Mouse (Mus musculus) spleen, postnatal 14 days (tissue): ENCODE results near the gene Adgrg1.

Experiments used
- DNase-seq, 2 experiments: peaks; one replicate each; pipeline ENCODE4 v3.0.0; 2021 to 2022; ENCODE audit warnings: low spot score in 2 of 2

The Adgrg1 gene

DNA sequence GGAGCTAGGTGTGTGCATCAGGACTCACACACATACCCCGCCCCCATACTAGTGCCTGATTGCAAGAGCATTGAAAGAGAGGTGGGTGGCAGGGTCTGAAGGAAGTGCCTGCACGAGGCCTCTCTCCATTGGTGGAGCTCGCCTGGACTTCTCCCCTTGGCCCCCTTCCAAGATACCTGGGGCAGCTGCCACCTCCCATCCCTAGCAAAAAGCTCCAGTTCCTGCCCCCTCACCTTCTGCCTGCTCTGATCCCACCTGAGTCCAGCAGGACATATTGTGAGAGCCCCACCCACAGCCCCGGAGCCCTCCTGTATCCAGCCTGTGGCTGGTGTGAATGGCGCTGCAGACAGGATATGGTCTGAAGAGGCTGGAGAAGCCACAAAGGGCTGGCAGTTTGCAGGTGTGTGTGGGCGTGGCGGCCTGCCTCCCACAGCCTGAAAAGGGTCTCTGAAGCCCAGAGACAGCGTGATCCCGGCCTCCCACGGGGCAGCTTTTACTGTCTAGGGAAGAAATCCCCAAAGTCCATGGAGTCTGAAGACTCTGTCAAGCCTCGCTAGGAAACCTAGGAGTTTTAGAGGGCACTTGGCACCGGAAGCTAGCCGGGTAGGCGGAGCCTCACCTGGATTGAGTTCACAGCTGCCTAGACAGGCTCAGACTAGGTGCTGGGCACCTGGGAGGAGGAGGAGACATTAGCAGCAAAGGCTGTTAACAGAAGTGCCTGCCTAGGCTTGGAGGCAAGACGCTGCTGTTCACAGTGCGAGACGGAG, 2.3 kb downstream of the Adgrg1 start:
- no peak for DNase-seq

DNA sequence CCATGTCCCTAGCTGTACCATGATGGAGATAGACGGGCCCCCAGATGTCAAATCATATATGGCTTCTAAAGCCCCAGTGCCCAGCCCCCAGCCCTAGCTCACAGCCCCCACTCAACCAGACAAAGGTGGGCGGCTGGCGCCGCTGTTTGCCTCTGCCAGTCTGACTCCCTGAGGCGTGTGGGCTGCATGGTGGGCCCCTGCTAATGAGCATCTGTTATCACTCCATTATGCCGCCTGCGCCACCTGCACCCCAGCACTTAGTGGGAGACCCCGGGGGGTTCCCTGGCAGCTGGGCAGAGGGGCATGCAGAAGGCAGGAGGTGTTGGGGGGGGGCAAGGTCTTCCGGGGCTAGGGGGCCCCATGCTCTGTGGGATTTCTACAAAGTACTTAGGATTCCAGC, 3.6 kb downstream of the Adgrg1 start:
- DNase-seq: no peak

DNA sequence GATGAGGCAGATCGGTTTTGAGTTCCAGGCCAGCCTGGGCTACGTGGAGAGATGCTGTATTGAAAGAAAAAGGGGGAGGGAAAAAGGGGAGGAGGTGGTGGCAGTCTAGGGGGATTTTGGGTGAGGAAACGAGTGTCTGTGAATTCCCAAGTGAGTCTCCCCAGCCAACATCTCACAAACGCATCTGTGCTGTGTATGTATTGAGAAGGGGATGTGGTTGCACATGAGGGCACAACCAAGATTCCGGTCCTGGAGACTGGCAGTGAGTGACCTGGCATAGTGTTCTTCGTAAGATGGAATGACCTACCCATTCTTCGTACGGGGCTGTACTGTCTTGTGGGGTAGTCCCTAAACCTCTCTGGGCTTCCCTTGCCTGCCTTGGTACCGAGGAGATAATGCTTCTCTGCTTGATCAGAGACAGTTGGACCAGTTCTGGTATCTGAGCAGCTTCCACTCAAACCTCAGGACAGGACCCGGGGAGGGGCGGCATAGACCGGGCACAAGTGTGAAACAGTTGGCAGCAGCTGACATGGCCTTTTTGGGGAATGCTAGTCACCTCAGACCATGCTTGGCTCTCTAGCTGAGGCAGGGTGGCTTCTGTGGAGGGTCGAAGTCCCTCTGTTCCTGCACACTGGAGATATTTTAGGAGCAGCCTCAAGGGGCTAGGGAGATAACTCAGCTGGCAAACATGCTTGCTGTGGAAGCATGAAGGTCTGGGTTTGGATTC, 4.2 kb downstream of the Adgrg1 start:
- DNase-seq: no peak

DNA sequence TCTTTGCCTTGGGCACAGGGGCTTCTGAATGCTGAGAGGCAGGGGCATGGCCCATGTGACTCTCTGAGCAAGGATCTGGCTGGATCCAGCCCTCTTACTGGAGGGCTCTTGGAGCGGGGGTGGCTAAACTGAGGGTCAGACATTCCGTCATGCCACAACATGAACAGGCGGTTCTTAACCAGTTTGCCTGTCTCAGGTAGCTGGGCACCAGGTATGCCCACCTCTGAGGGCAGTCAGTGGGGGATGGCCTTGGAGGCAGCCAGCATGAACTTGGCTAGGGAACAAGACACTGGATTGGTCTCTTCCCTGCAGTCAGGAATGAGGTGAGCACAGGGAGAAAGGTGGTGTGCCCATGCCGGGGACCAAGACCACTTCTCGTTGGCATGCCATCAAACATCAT, 5.6 kb downstream of the Adgrg1 start:
- DNase-seq: no peak

DNA sequence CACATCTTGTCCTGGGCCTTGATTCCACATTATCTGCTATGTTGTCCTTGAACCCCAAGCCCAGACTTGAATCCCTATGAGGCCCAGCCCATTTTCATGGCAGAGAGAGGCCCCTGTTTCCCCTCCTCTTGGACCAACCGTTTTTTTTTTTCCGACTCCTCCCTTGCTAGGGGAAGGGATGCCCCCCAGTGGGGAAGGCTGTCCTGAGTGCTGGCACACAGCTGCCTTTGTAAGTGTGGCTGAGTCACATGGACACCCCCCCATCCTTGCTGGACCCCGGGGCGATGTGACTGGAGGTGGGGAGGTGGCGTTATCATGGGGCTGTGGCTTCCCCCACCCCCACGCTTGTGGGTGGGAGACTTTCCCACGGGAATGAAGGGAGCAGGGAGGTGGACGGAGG, 6.4 kb downstream of the Adgrg1 start:
- no peak for DNase-seq

DNA sequence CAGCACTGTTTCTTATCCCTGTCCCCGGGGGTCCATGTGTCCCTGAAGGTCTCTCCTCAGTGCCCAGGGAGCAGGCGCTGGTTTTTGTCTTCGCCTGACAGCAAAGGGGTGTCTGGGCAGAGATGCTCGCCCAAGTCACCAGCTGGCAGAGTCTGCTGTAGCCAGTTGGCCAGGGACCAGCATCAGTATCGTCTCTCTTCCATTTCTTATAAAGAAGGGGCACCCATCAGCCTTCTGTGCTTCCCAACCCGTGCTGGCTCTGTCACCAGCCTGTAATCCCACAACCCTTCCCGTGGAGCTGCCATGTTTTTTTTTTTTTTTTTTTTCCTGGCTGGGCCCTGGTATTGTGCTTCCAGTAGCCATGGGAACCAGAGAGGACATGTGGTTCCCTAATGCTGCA, 7.3 kb downstream of the Adgrg1 start:
- no peak for DNase-seq

DNA sequence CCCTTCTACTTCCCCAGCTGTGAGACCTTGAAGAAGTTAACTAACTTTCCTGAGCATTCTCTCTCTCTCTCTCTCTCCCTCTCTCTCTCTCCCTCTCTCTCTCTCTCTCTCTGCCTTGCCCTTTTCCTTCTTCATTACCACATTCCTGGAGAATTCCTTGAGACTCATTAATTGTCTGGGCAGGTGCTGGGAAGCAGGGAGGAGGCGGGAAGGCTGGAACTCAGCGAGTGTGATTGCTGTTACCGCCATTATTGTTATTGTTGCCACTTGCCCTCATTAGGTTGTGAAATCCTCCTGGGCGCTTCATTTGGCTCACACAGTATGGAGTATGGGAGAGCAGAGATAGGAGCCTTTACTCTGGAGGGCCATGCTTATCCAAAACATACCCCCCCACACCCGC, 8.6 kb downstream of the Adgrg1 start:
- no peak for DNase-seq

DNA sequence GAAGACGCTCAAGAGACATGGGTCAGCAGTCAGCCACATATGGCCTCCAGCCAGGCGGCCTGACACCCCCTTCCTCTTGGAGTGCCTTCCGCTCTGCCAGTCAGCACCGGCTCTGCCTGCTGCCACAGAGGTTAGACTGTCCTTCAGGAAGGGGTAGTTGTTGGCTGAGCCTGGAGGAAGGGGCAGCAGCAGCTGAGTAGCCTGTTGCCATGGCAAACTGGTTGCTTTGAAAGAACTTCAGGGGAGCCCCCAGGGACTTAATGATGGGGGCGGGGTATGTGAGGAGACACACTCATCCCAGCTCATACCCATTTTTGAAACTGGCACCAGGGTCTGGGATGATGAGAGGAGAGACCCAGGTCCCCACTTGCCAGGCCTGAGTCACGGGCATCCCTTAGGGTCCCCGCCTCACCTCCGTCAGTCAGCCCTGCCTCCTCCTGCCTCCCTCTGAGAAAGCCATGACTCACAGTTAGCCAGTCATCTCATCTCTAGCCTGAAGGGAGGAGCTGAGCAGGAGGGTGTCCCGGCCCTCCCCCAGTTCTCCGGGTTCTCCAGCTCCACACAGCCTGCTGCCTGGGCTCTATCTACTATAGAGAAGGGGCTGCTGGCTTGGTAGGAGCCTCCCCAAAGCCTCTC, 9.4 kb downstream of the Adgrg1 start:
- no peak for DNase-seq

DNA sequence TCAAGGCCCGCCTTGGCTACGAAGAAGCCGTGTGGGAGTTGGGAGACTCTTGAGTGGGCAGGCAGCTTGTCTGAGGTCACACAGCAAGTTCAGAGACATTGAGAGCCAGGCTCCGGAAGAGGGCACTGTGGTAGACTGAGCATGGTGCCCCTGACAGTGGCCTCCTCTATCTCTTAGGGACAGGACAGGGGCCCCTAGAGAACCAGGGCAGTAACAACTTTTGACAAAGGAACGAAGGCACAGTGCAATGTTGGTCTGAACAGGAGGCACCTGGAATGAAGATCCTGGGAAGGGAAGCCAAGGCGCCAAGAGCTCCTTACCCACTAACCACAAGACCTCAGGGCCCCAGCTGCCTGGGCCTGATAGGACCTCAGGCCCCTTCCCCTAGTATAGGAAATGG, 10.5 kb downstream of the Adgrg1 start:
- DNase-seq: peak; percentile 50 to 55

DNA sequence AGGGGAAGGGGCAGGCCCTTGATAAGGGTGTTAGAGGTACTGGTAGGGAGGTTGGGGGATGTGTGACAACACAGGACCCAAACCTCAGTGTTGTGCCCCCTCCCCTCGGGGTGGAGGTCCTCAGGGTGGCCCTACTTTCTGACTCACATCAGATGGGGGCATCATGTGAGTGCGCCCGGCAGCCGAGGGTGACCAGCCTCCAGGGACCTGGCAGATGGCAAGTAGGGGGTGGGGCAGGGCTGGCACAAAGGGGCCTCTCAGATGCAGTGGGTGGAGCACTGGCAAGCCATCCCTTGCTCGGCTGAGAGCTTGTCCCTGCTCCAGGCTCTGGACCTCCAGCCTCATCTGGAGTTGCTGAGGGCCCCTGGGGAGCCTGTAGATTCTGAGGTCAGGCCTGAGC, 12.1 kb downstream of the Adgrg1 start:
- peak; percentile 39 to 43 for DNase-seq

DNA sequence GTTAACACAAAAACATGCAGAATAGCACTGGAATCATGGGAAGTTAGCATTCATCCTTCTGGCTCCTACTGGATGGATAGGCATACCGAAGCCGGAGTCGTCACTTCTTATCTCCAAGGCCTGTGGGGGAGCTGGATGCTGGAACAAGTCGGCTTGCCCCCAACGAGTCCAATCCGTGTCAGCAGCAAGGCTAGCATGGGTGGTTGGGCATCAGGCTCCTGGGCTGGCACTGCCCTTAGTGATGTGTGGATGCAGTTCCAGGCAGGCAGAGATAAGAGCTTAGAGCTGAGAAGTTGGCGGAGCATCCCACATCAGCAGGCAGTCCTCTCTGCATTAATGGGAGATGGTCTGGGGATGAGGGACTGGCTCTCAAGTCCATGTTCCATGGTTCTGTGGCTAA, 13.0 kb downstream of the Adgrg1 start:
- DNase-seq: no peak

DNA sequence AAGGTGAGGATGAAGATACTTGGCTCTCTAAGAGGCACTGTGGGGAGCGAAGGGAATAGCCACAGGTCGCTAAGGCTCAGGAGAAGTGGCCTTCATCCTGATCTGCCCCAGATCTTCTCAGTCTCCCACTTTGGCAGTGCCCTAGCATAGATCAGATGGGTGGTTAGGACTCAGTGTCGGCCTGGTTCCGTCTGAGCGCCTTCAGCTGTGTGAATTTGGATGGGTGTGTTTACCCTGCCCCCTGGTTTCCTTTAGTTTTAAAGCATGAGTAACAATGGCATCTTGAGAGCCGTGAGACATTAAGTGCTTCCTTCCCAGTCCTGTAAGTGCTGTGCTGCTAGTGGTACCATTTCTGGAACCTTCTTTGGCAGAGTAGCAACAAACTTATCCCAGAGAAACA, 14.1 kb downstream of the Adgrg1 start:
- no peak for DNase-seq

DNA sequence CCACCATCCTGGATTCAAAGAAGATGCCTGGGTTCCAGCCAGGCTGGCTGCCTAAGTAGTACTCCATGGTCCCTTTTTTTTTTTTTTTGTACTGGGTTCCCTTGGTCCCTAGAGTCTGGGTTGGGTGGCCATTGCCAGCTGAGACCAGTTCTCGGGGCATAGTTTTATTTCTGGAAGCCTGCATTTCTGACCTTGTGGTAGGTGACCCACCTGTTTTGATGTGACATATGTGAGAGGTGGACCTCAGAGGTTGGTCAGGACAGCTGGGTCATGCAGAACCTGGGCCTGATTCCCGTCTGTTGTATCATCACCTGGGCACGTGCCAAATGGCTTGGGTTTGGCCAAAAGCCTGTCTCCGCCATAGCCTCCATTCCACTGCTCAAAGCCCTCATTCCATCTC, 15.2 kb downstream of the Adgrg1 start:
- no peak for DNase-seq

DNA sequence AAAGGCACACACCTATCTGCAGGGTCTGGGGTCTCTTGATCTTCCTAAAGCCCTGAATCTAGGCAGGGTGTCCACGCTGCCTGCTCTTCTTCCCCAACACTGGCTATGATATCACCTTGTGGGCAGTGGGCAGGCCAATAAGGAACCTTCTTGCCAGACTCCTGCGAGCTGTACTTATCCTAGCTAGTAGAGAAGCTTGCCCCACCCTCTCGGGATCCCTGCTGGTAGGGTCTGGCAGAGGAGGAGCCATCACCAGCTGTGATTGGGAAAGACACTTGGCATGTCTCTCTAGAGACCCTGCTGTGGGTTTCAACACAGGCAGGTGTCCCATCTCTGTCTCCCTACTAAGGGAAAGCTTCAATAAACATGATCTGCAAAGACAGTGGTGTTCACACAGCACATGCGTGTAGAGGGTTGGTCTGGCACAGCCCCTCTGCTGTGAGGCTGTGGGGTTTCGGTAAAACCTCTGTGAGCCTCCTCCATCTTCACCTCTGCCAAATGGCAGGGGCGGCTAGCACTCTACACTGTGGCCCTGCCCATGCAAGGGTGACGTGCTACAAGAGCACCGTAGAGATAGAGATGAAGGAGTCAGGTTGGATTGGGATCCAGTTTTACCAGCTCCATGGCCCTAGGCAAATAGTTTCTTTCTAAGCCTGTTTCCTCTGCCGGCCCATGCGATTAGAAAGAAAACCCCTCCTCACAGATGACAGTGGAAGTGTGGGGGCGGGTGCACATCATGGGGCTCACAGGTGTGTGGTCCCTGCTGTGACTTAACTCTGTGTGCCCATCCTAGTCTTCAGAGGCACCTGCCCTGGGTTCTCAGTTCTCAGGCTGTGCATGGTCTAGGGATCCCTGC, 16.3 kb downstream of the Adgrg1 start:
- DNase-seq: no peak

DNA sequence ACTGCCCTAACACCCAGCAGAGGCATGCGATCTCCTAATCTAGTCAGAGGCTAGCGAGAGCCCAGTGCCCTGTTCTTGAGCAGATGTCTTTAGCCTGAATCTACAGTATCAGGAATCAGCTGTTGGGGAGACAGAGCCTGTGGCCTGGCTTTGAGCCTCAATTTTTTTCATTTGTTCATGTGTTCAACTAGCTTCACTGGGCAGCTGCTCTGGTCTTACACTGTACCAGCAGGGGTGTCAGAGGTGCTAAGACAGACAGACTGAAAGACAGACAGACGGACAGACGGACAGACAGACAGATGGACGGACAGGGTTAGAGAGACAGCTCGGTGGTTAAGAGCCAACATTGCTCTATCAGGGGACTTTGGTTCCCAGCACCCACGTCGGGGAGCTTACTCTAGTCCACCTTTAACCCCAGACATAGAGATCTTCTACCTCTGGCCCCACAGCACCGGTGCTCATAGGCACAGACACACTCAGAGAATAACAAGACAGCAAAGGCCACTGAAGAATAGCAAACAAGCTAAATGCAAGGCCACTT, 17.0 kb downstream of the Adgrg1 start:
- no peak for DNase-seq

DNA sequence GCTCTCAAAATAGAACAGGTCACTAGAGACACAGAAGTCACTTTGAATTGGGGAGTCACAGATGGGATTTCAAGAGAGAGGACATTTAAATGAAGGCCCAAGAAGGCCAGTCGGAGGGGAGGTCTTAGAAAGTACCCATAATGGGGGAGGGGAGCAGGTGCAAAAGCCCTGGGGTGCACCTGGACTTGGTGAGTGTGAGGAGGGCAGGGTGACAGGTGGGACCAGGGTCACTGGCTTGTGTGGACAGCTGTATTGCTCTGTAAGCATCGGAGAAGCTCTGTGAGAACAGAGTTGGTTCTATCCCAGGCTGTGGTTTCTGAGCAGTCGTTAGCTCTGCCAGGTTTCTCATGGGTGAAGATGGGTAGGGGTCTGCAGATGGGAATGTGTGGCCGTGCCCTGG, 17.5 kb downstream of the Adgrg1 start:
- no peak for DNase-seq

DNA sequence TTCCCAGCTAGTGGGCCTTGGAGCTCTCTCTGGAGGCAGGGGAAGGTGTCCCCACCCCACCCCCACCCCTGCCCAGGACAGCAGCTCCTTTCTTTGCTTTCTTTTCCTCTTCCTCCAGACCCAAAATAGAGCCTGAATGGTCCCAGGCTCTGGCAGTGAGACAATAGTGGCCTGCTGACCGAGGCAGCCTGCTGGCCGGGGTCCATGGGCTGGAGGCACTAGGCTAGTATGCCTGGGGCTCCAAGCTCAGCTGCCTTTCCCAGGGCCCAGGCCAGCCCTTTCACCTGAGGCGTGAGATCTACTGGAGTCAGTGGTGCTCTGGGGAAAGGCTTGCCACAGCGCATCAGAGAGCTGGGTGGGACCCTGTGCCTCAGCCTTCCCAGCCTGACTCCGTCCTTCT, 18.0 kb downstream of the Adgrg1 start:
- no peak for DNase-seq

DNA sequence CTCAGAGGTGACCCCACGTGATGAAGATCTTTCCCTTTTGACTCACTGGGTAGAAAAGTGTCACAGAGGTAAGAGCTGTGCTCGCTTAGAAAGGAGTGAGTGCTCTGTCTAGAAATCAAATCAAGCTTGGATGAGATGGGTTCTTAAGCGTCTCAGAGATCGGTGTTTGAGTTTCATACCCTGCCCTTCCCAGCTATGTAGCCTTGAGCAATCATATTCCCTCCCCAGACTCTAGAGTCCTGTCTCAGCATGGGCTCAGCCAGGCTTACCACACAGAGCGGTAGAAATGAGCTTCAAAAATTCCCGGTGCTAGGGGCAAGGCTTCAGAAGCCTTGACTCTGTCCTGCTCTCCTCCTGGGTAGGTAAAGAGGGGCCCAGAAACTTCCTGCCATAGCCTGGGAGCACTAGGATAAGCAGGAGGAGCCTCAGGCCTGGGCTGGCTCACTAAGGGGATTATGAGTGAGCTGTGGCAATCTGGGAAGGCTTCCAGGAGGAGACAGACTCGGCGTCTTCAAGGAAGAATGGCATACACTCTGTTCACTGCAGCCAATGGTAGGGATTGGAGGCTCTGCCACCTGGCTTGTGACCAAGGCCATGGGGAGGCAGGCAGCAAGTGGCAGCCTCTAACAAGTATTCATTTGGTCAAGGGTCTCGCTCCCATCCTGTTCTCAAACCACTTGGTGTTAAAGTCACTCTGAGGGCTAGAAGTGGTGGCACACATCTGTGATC, 18.6 kb downstream of the Adgrg1 start:
- DNase-seq: no peak

DNA sequence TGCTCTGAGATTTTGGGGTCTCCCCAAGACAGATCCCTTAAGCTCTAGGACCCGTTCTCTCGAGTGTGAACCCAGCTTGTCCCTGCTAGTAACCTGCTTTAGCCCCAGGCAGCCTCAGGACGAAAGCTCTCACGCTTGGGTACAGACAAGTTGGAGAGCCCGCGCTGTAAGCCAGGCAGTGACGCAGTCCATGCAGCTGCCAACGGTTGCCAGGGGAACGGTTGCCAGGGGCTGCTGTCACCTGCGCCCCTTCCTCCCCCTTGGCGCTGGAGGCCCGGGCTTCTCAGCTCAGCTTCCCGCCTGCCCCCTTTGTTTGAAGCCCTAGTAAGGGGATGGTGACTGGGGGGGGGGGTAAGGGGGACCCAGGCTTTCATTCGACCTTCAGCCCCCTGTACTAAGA, 19.5 kb downstream of the Adgrg1 start:
- DNase-seq: no peak

DNA sequence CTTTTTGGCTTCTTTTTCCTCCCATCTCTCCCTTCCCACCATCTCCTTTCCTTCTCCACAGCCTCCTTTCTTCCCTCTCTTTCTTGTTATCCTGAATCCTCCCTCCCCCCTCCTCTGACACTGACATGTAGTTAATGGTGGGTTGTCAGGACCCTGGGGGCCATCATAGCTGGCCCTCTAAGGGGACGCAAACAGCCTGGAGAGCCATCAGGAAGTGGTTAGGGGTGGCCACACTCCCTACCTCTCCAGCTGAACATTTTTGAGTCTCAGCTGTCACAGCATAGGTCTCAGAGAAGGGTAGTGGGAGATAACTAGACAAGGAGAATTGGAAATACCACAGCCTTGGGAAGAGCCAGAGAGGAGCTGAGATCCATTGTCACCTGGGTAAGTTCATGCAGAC, 20.0 kb downstream of the Adgrg1 start:
- no peak for DNase-seq

DNA sequence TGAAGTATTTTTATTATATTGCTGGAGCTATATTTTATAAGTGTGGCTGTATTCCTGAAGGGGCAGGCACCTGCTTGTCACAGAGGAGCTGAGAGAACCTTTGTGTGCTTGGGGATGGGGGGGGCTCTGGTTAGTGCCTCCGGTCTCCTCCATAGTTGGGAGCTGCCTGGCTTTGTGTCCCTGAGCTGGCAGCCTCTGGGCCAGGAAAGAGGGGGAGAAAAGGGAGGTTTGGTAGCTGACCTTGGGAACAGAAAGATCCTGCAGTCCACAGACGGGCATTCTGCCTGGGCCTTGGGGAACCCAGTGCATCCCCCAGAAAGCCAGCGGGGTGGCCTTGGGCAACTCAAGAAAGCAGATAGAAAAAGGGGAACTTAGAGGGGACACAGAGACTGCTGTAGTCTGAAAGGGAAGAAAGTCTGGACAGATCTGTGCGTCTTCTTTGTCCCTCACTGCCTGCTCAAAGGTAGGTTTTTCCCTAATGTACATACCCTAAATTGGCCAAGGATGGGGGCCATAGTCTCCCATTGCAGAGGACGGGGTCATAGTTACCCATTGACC, 20.9 kb downstream of the Adgrg1 start:
- DNase-seq: no peak
